Comparison of ENCODE assay signal across 9 mouse cellular contexts in the genomic region with DNA sequence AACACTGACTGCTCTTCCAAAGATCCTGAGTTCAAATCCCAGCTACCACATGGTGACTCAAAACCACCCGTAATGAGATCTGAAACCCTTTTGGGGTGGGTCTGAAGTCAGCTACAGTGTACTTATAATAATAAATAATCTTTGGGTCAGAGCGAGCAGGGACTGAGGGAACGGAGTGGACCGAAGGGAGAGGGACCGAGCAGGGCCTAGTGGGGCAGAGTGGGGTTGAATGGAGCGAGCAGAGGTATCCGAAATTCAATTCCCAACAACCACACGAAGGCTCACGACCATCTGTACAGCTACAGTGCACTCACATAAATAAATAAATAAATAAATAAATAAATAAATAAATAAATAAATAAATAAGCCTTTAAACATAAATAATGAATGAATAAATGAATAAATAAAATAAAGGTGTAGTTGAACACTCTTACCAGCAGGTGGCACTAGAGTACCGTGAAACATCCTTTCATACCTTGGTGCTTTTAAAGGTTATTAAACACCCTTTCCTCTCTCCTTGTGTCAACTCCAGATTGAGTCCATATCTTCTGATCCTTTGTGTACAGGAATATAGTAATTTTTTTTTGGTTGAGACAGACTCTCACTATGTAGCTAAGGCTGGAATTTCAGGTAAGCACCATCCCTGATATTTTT. TPM values are rescaled to one million over a fixed set of nuclear protein-coding genes. Genes with fewer than 3 reads are reported as not detected.
DNase-seq lines count a peak whose midpoint lies in the region; ATAC-seq and TF ChIP-seq lines count a peak whose summit lies in the region.
"Had no signal": no experiment of that assay in that cellular context is flagged by ENCODE, and none has a peak within 500 bp of the region (broad histone marks: within the 10 kb centered on the region; RNA-seq: fewer than 3 reads in every experiment).

No protein-coding gene starts in this region.

- no peak overlapping the region for H3K4me3 ChIP-seq in layer of hippocampus, adult 2 months
- H3K4me3 ChIP-seq in hindbrain, postnatal 0 days (ENCODE audit: low read length): no peak overlapping the region
- H3K4me3 ChIP-seq: midbrain, embryonic 12.5 days had no signal

- peak; percentile 85 for TF ChIP-seq CTCF in layer of hippocampus, adult 2 months (conservative IDR thresholded peaks at IDR 0.05)
- peak; percentile 75 for TF ChIP-seq CTCF in hindbrain, postnatal 0 days (IDR thresholded peaks at IDR 0.05; ENCODE audit: low read depth)

- H3K27ac ChIP-seq in layer of hippocampus, adult 2 months: no peak overlapping the region
- no peak overlapping the region for H3K27ac ChIP-seq in hindbrain, postnatal 0 days
- H3K27ac ChIP-seq: midbrain, embryonic 12.5 days had no signal

- H3K27me3 ChIP-seq in hindbrain, postnatal 0 days (ENCODE audit: insufficient read depth, low read length): no peaks in the 10 kb centered on the region
- H3K27me3 ChIP-seq: midbrain, embryonic 12.5 days had no signal

- DNase-seq in layer of hippocampus, adult 2 months (ENCODE audit: low spot score in 2 of 2): peak in 1 of 2 experiments; percentile 50
- no peak for DNase-seq in layer of hippocampus, adult 8-10 months (ENCODE audit: low spot score in 2 of 2)
- DNase-seq in MEL-GATA-1-ER (ENCODE audit: extremely low read depth, low read depth): peak; percentile 52
- peak; percentile 80 for DNase-seq in c-Kit-positive CD71-positive TER-119-negative erythroid progenitor cells, embryonic 14.5 days (ENCODE audit: low read depth)
- peak; percentile 89 for DNase-seq in hindbrain, postnatal 0 days (ENCODE audit: low spot score)
- peak; percentile 68 for DNase-seq in retina, postnatal 7 days (ENCODE audit: low read depth, low spot score)
- DNase-seq in layer of hippocampus, adult 9-10 months (ENCODE audit: low spot score): no peak

- H3K4me1 ChIP-seq in hindbrain, postnatal 0 days (ENCODE audit: insufficient read depth, low read length): no peaks in the 10 kb centered on the region

- no peaks in the 10 kb centered on the region for H3K9me3 ChIP-seq in hindbrain, postnatal 0 days (ENCODE audit: low read length)
- H3K9me3 ChIP-seq: midbrain, embryonic 12.5 days had no signal

- no peak overlapping the region for H3K9ac ChIP-seq in hindbrain, postnatal 0 days (replicated peaks; ENCODE audit: low read length)
- H3K9ac ChIP-seq: midbrain, embryonic 12.5 days had no signal

- no peak for ATAC-seq in hindbrain, postnatal 0 days

- whole genome bisulfite sequencing in hindbrain, postnatal 0 days: 52% methylated on average over 10 of the region's 10 CpGs

- peaks cover 6% of the 10 kb centered on the region; the same call in 1 of the 2 replicates for H3K36me3 ChIP-seq in hindbrain, postnatal 0 days (ENCODE audit: insufficient read depth, low read length)

- no peak overlapping the region for H3K4me2 ChIP-seq in hindbrain, postnatal 0 days (ENCODE audit: low read depth, low read length)
- H3K4me2 ChIP-seq: midbrain, embryonic 12.5 days had no signal

RNA-seq across cellular contexts. Expression of a gene that starts 4.0 kb away (rescaled TPM):
- total RNA-seq in layer of hippocampus, adult 2 months (2021): 1 to 10 TPM; 4.7 to 5.0 TPM
- 1 to 10 TPM; 4.0 to 7.5 (median 6.5) TPM for total RNA-seq in layer of hippocampus, adult 8-10 months (2022)
- total RNA-seq in hindbrain, postnatal 0 days (2014; rRNA removed): 1.3 and 2.6 TPM in 2 replicates
- 1.8 and 2.8 TPM in 2 replicates for polyA plus RNA-seq in hindbrain, postnatal 0 days (2015; fragmentation: Nextera tagmentation; extraction: Ambion mirVana)

RNA-seq across cellular contexts. Expression of a gene that starts 15.5 kb away (rescaled TPM):
- total RNA-seq in layer of hippocampus, adult 2 months (2021): 1 to 10 TPM; 7.1 to 8.3 TPM
- 1 to 10 TPM; 5.8 to 6.8 (median 6.0) TPM for total RNA-seq in layer of hippocampus, adult 8-10 months (2022)
- total RNA-seq in hindbrain, postnatal 0 days (2014; rRNA removed): 2.7 and 3.1 TPM in 2 replicates
- polyA plus RNA-seq in hindbrain, postnatal 0 days (2015; fragmentation: Nextera tagmentation; extraction: Ambion mirVana): 4.6 and 5.0 TPM in 2 replicates

RNA-seq across cellular contexts. Expression of a gene that starts 24.0 kb away (rescaled TPM):
- 1 to 10 TPM; 6.7 to 9.6 TPM for total RNA-seq in layer of hippocampus, adult 2 months (2021)
- 1 to 10 TPM; 8.0 to 9.9 (median 8.4) TPM for total RNA-seq in layer of hippocampus, adult 8-10 months (2022)
- 6.2 and 11.2 TPM in 2 replicates for total RNA-seq in hindbrain, postnatal 0 days (2014; rRNA removed)
- polyA plus RNA-seq in hindbrain, postnatal 0 days (2015; fragmentation: Nextera tagmentation; extraction: Ambion mirVana): 18.1 and 18.2 TPM in 2 replicates

RNA-seq across cellular contexts. Expression of a gene that starts 28.0 kb away (rescaled TPM):
- total RNA-seq in layer of hippocampus, adult 2 months (2021): 10 to 100 TPM; 13.3 to 14.4 TPM
- 10 to 100 TPM; 10.1 to 14.2 (median 11.1) TPM for total RNA-seq in layer of hippocampus, adult 8-10 months (2022)
- total RNA-seq in hindbrain, postnatal 0 days (2014; rRNA removed): 5.8 and 9.5 TPM in 2 replicates
- polyA plus RNA-seq in hindbrain, postnatal 0 days (2015; fragmentation: Nextera tagmentation; extraction: Ambion mirVana): 15.0 and 17.6 TPM in 2 replicates

RNA-seq across cellular contexts. Expression of a gene that starts 39.5 kb away (rescaled TPM):
- total RNA-seq in layer of hippocampus, adult 2 months (2021): 10 to 100 TPM; 19.7 to 24.1 TPM
- 10 to 100 TPM; 20.0 to 22.2 (median 21.4) TPM for total RNA-seq in layer of hippocampus, adult 8-10 months (2022)
- 16.9 and 18.2 TPM in 2 replicates for total RNA-seq in hindbrain, postnatal 0 days (2014; rRNA removed)
- 6.2 and 7.7 TPM in 2 replicates for polyA plus RNA-seq in hindbrain, postnatal 0 days (2015; fragmentation: Nextera tagmentation; extraction: Ambion mirVana)
- polyA plus RNA-seq: gonadal fat pad, adult 2 months had no signal

Comparison
In these comparisons a context has a peak if more than half of its experiments do, and no peak if none do; other contexts are left out.
1. DNase-seq: peak in MEL-GATA-1-ER (single experiment), c-Kit-positive CD71-positive TER-119-negative erythroid progenitor cells, embryonic 14.5 days (single experiment), hindbrain, postnatal 0 days (single experiment) and retina, postnatal 7 days (single experiment); none in layer of hippocampus, adult 8-10 months (0 of 2) and layer of hippocampus, adult 9-10 months (single experiment).